Comparison of ENCODE assay signal across 8 mouse cellular contexts in the genomic region with DNA sequence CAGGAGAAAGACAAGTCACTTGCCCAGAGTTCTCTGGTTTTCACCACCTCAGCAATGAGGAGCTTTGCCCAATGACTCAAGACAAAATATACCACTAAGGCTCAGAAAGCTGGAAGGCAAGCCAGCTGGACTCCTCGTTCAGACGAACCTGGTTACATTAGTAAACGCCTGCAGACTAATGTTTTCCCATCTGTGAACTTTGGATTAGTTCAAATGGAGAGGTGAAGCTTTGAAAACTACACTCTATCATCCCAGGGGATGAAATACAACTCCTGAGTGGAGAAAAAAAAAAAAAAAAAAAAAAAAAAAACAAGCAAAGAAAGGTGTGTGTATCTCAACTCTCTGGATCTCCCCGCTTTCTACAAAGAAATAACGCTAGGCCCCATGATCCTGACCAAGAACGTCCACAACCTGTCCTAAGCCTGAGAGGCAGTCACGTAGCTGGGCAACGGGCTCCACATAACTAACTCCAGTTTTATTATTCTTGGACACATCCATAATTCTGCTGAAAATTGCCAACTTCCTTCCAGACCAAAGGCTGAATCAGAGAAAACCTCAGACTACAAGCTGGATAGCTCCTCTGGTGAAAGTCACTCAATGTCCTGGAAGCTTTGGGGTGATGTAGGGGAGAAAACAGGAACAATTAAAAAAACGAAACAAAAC. TPM values are rescaled to one million over a fixed set of nuclear protein-coding genes. Genes with fewer than 3 reads are reported as not detected.
A peak's percentile ranks its signal among the peaks of the same experiment; 100 is the strongest.
DNase-seq lines count a peak whose midpoint lies in the region; ATAC-seq and TF ChIP-seq lines count a peak whose summit lies in the region.

No protein-coding gene starts in this region.

- H3K36me3 ChIP-seq in heart, embryonic 15.5 days: no peaks in the 10 kb centered on the region
- H3K36me3 ChIP-seq in G1E (replicated peaks): peaks cover 18% of the 10 kb centered on the region
- no peaks in the 10 kb centered on the region for H3K36me3 ChIP-seq in hindbrain, embryonic 10.5 days
- no peaks in the 10 kb centered on the region for H3K36me3 ChIP-seq in midbrain, embryonic 11.5 days (ENCODE audit: control insufficient read depth, insufficient read depth, low read length)

- H3K9ac ChIP-seq in heart, embryonic 15.5 days: peak overlapping the region; percentile 71
- H3K9ac ChIP-seq in midbrain, embryonic 11.5 days (ENCODE audit: low read length): peak overlapping the region; percentile 74

- peak overlapping the region; percentile 98; the same call in 1 of the 2 replicates for H3K27ac ChIP-seq in heart, embryonic 15.5 days
- H3K27ac ChIP-seq in hindbrain, embryonic 10.5 days: peak overlapping the region; percentile 94; the same call in 1 of the 2 replicates
- no peak overlapping the region for H3K27ac ChIP-seq in midbrain, embryonic 11.5 days (ENCODE audit: low read depth, low read length)

- no peak for ATAC-seq in heart, embryonic 15.5 days (replicated peaks; ENCODE audit: insufficient number of reproducible peaks, insufficient read depth, low FRiP score, low read depth)
- no peak for ATAC-seq in G1E (ENCODE audit: extremely low read depth, insufficient number of reproducible peaks, low FRiP score, poor library complexity, severe bottlenecking)
- ATAC-seq in midbrain, embryonic 11.5 days (ENCODE audit: low FRiP score): no peak

- H3K4me2 ChIP-seq in heart, embryonic 15.5 days: peak overlapping the region; percentile 99
- peak overlapping the region; percentile 79 for H3K4me2 ChIP-seq in midbrain, embryonic 11.5 days

- no peak for TF ChIP-seq CTCF in G1E (IDR thresholded peaks at IDR 0.05; ENCODE audit: low read depth, low read length)

- peaks cover 19% of the 10 kb centered on the region for H3K4me1 ChIP-seq in heart, embryonic 15.5 days (replicated peaks)
- H3K4me1 ChIP-seq in G1E (ENCODE audit: insufficient read depth, low read depth, low read length): peaks cover 56% of the 10 kb centered on the region
- peaks cover 43% of the 10 kb centered on the region for H3K4me1 ChIP-seq in hindbrain, embryonic 10.5 days (replicated peaks)
- H3K4me1 ChIP-seq in midbrain, embryonic 11.5 days (ENCODE audit: control insufficient read depth, insufficient read depth, low read length): peaks cover 9% of the 10 kb centered on the region

- no peak for DNase-seq in heart, postnatal 25 days (ENCODE audit: low spot score)
- no peak for DNase-seq in G1E (ENCODE audit: low spot score)
- DNase-seq in hindbrain, embryonic 10.5 days (ENCODE audit: low spot score): no peak
- DNase-seq in midbrain, embryonic 11.5 days (ENCODE audit: low spot score, missing footprints): peak; percentile 89
- no peak for DNase-seq in ovary, postnatal 10 days (ENCODE audit: low spot score)
- no peak for DNase-seq in spleen, postnatal 14 days (ENCODE audit: low spot score in 2 of 2)
- no peak for DNase-seq in thymus, adult 18-20 months

- intact Hi-C loops in heart, postnatal 25 days (cut with DNase I): loop anchor here (5.0 kb wide), 4 partner anchors 71 to 211 kb away; a partner anchor contains a TSS

- peak overlapping the region; percentile 67 for H3K4me3 ChIP-seq in heart, embryonic 15.5 days
- peak overlapping the region; percentile 75; the same call in 1 of the 2 replicates for H3K4me3 ChIP-seq in G1E (ENCODE audit: low read depth, low read length)
- H3K4me3 ChIP-seq in hindbrain, embryonic 10.5 days: peak overlapping the region; percentile 68
- peak overlapping the region; percentile 69 for H3K4me3 ChIP-seq in midbrain, embryonic 11.5 days (ENCODE audit: low read depth, low read length)

- H3K9me3 ChIP-seq in heart, embryonic 15.5 days (replicated peaks): no peaks in the 10 kb centered on the region
- no peaks in the 10 kb centered on the region for H3K9me3 ChIP-seq in G1E (replicated peaks)
- no peaks in the 10 kb centered on the region for H3K9me3 ChIP-seq in hindbrain, embryonic 10.5 days
- no peaks in the 10 kb centered on the region for H3K9me3 ChIP-seq in midbrain, embryonic 11.5 days (ENCODE audit: control insufficient read depth, low read length)

- 57% methylated on average over 9 of the region's 9 CpGs for WGBS in heart, embryonic 15.5 days
- WGBS in hindbrain, embryonic 10.5 days: 53% methylated on average over 9 of the region's 9 CpGs
- 46% methylated on average over 9 of the region's 9 CpGs for WGBS in midbrain, embryonic 11.5 days

- peaks cover 4% of the 10 kb centered on the region; the same call in 1 of the 2 replicates for H3K27me3 ChIP-seq in heart, embryonic 15.5 days
- 0 out of 2 replicates have a peak, but pooled peaks cover 4% of the 10 kb centered on the region for H3K27me3 ChIP-seq in G1E (ENCODE audit: insufficient read depth, low read length)
- no peaks in the 10 kb centered on the region for H3K27me3 ChIP-seq in hindbrain, embryonic 10.5 days (ENCODE audit: insufficient read depth, poor library complexity, severe bottlenecking)
- no peaks in the 10 kb centered on the region for H3K27me3 ChIP-seq in midbrain, embryonic 11.5 days (ENCODE audit: control insufficient read depth, insufficient read depth, low read length)

RNA-seq across cellular contexts. Expression of a gene that starts 1.4 kb away (rescaled TPM):
- polyA plus RNA-seq in heart, embryonic 15.5 days (2015; fragmentation: Nextera tagmentation; extraction: Ambion mirVana): 6.9 and 10.7 TPM in 2 replicates
- total RNA-seq in heart, postnatal 25 days (2021): 1 to 10 TPM; 1.7 TPM
- total RNA-seq in G1E (2014; fragmentation: Nextera tagmentation) (7.2 and 7.8 TPM in 2 replicates), G1E (2017) (0.71 and 0.76 TPM in 2 replicates)
- 5.3 and 6.1 TPM in 2 replicates for polyA plus RNA-seq in G1E (2012)
- 15.3 and 15.7 TPM in 2 replicates for polyA plus RNA-seq in hindbrain, embryonic 10.5 days (2016; fragmentation: Nextera tagmentation; extraction: Ambion mirVana)
- 20.2 and 21.0 TPM in 2 replicates for polyA plus RNA-seq in midbrain, embryonic 11.5 days (2014; fragmentation: Nextera tagmentation; extraction: Ambion mirVana)
